Mouse (Mus musculus) olfactory bulb, adult 2 months (tissue): Measurements from ENCODE around the gene Higd2a. TPM values are rescaled to one million over a fixed set of nuclear protein-coding genes. Genes with fewer than 3 reads are reported as not detected.

Experiments
- H3K27ac ChIP-seq: fragments of 200-500 bp; 2 replicates; pipeline ENCODE4 v1.5.1; 2012; ENCODE audit warnings: low read depth, low read length; ENCODE audit not compliant: insufficient read depth
- H3K4me1 ChIP-seq: fragments of 200-500 bp; 2 replicates; pipeline ENCODE4 v1.6.1; 2012; ENCODE audit warnings: low read length; ENCODE audit not compliant: control insufficient read depth, insufficient read depth
- H3K4me3 ChIP-seq: fragments of 200-500 bp; 2 replicates; pipeline ENCODE4 v1.5.1; 2012; ENCODE audit warnings: mild to moderate bottlenecking, low read depth, low read length, moderate library complexity; ENCODE audit not compliant: insufficient read depth
- CTCF ChIP-seq: fragments of 200-500 bp; IDR thresholded peaks from 2 replicates; pipeline ENCODE4 v1.5.1; 2012; ENCODE audit warnings: low read depth, mild to moderate bottlenecking, low read length, moderate library complexity; ENCODE audit not compliant: insufficient read depth
- POLR2A ChIP-seq: fragments of 200-500 bp; IDR thresholded peaks from 2 replicates; pipeline ENCODE4 v1.6.1; 2012; ENCODE audit warnings: mild to moderate bottlenecking, low read depth, low read length, moderate library complexity; ENCODE audit not compliant: insufficient read depth
- WGBS: fragments of 180-500 bp; shearing (Covaris S2); methylation state at CpG from one replicate; pipeline ENCODE4 v1.1.7; 2018; 5-methylcytosine and 5-hydroxymethylcytosine counted together
- polyA plus RNA-seq: library from polyadenylated mRNA; stranded (reverse); fragments of >200 nt; gene quantifications from 2 replicates; pipeline ENCODE4 v1.2.4, GENCODE M21; 2012; ENCODE audit warnings: low replicate concordance; ENCODE audit not compliant: missing spikeins, insufficient read depth, insufficient read length

The Higd2a gene
- polyA plus RNA-seq, 1 experiment, result not detected

- Histone ChIP-seq H3K4me1 (peaks cover 3% of the 10 kb centered on the region; the same call in 1 of the 2 replicates), H3K4me3 (no peak overlapping the region), H3K27ac (no peak overlapping the region)
- no peak for TF ChIP-seq CTCF
- TF ChIP-seq POLR2A, result no peak
- WGBS, result 81% methylated on average over 8 of the region's 8 CpGs
These were observed 6.2 kb downstream of the Higd2a start for GRCm38 (mm10) chr13:54596107-54596690.

GRCm38 (mm10) chr13:54596870-54597269, 6.9 kb downstream of the Higd2a start:
- 58% methylated on average over 5 of the region's 5 CpGs for WGBS
- TF ChIP-seq POLR2A (no peak), CTCF (no peak)

DNA sequence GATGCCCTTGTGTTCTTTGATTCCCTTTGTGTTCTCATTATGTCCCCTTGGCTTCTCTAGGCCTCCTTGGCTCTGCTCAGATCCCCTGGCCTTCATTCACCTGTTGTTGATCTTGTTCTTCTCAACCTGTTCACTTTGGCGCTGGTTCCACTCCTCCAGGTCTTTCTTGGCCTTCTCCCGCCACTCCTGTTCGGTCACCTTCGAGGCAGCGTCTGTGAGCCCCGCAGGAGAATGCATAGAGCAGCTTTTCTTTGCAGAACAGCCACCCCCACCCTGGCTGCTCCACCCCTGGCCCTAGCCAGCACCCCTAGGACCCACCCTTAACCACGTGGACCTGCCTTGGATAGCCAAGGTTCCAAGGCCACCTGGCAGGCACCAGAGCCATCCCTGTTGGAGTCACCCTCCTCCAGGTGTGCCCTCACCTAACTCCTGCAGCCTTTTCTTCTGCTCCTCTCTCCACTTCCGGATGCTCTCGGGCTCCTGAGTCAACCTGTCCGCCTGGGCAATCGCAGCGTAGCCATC, 8.7 kb downstream of the Higd2a start:
- TF ChIP-seq CTCF (no peak), POLR2A (no peak)
- Histone ChIP-seq H3K4me3 (no peak overlapping the region), H3K27ac (no peak overlapping the region), H3K4me1 (peaks cover 3% of the 10 kb centered on the region; the same call in 1 of the 2 replicates)
- 86% methylated on average over 12 of the region's 12 CpGs for WGBS

More at GRCm38 (mm10) chr13:54596870-54597269, 6.9 kb downstream of the Higd2a start:
- Histone ChIP-seq H3K27ac (no peak overlapping the region), H3K4me1 (no peaks in the 10 kb centered on the region), H3K4me3 (no peak overlapping the region)

- Histone ChIP-seq H3K27ac (no peak overlapping the region), H3K4me1 (peaks cover 15% of the 10 kb centered on the region), H3K4me3 (no peak overlapping the region)
- TF ChIP-seq POLR2A (no peak), CTCF (no peak)
- WGBS, result 64% methylated on average over 3 of the region's 3 CpGs
These were observed 12.7 kb downstream of the Higd2a start for GRCm38 (mm10) chr13:54602639-54603111.

DNA sequence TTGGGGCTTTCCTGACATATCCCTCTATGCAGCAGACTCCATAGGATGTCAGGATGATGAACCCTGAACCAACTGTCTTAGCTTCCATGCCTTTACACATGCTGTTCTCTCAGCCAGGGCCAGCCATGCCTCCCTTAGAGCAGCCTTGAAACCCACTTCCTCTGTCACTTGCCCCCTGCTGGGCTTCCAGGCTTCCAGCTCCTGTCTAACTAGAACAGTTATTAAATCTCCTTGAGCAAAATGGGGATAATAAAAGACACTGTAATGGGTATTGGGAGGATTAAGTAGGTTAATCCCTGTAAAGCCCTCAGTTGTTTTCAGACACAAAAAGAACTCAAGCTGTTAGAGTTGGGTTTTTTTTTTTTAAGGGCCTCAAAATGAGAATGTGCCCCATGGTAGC, 13.5 kb downstream of the Higd2a start:
- Histone ChIP-seq H3K4me3 (no peak overlapping the region), H3K4me1 (peaks cover 15% of the 10 kb centered on the region), H3K27ac (no peak overlapping the region)
- TF ChIP-seq POLR2A (no peak), CTCF (no peak)

- Histone ChIP-seq H3K27ac (no peak overlapping the region), H3K4me1 (peaks cover 22% of the 10 kb centered on the region), H3K4me3 (no peak overlapping the region)
- TF ChIP-seq POLR2A, result no peak
- no peak for TF ChIP-seq CTCF
- WGBS, result 42% methylated on average over 4 of the region's 4 CpGs
These were observed 14.2 kb downstream of the Higd2a start for GRCm38 (mm10) chr13:54604221-54604620.

DNA sequence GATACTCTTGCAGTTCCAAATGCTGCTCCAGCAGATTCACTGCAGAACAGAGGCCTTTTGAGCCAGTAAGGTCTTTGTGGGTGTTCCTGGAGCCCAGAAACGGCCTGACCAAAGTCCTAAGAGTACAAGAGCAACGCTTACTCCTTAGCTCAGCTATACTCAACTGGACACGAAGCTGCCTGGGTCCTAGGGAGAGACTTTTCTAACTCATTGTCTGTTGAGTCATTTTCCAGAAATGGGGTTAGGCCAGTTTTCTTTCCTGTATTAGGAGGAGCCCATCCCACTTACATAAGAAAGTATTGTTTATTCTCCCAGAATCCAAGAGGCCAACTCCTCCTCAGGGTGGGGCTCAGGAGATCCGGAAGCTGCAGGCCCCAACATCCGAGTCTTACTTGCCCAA, 15.4 kb downstream of the Higd2a start:
- TF ChIP-seq POLR2A (no peak), CTCF (no peak)
- WGBS, result 68% methylated on average over 5 of the region's 5 CpGs
- Histone ChIP-seq H3K27ac (no peak overlapping the region), H3K4me1 (peaks cover 25% of the 10 kb centered on the region), H3K4me3 (no peak overlapping the region)

DNA sequence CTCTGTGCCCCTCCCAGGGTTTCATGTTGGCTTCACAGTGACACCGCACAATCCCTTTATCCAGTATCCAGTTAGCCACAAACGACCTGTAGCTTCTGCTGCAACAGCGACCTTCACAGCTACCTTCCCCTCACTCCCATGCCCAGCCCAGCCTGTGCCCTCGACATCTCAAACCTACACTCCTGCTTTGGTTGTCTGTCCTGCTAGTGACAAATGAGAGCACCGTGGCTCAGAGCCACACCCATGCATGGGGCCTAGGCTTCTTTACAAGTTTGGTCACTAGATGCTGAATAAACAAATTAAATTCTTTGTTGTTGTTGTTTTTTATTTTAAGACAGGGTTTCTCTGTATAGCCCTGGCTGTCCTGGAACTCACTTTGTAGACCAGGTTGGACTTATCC, 17.2 kb downstream of the Higd2a start:
- TF ChIP-seq CTCF, result no peak
- TF ChIP-seq POLR2A, result no peak
- no peak overlapping the region for H3K27ac ChIP-seq
- no peak overlapping the region for H3K4me3 ChIP-seq
- H3K4me1 ChIP-seq, result peaks cover 25% of the 10 kb centered on the region
- 75% methylated on average over 5 of the region's 5 CpGs for WGBS

- H3K4me1 ChIP-seq, result peaks cover 25% of the 10 kb centered on the region
- WGBS, result 43% methylated on average over 3 of the region's 3 CpGs
- no peak for TF ChIP-seq CTCF
- no peak for TF ChIP-seq POLR2A
- H3K27ac ChIP-seq, result no peak overlapping the region
- no peak overlapping the region for H3K4me3 ChIP-seq
These were observed 18.0 kb downstream of the Higd2a start for GRCm38 (mm10) chr13:54608002-54608401.
